14 mouse cellular contexts compared by ENCODE assay signal in genomic region chr13:36728509-36728908, GRCm38 (mm10). TPM values are rescaled to one million over a fixed set of nuclear protein-coding genes. Genes with fewer than 3 reads are reported as not detected.
A peak's percentile ranks its signal among the peaks of the same experiment; 100 is the strongest.
DNase-seq lines count a peak whose midpoint lies in the region; ATAC-seq lines count a peak whose summit lies in the region.
"Had no signal": no experiment of that assay in that cellular context is flagged by ENCODE, and none has a peak within 500 bp of the region (broad histone marks: within the 10 kb centered on the region; RNA-seq: fewer than 3 reads in every experiment).

No protein-coding gene starts in this region.

- peaks cover 86% of the 10 kb centered on the region for H3K27me3 ChIP-seq in neural tube, embryonic 11.5 days (ENCODE audit: control insufficient read depth, insufficient read depth, low read length)
- H3K27me3 ChIP-seq in hindbrain, embryonic 12.5 days, result peaks cover 79% of the 10 kb centered on the region
- peaks cover 100% of the 10 kb centered on the region for H3K27me3 ChIP-seq in midbrain, embryonic 10.5 days (ENCODE audit: low read depth, poor library complexity, severe bottlenecking)
- H3K27me3 ChIP-seq in neural tube, embryonic 15.5 days (replicated peaks), result peaks cover 47% of the 10 kb centered on the region

- peak; percentile 28 for DNase-seq in neural tube, embryonic 11.5 days (ENCODE audit: low spot score)
- no peak for DNase-seq in neural tube, embryonic 10.5 days (ENCODE audit: extremely low spot score, low spot score)
- no peak for DNase-seq in midbrain, embryonic 10.5 days (ENCODE audit: low spot score)
- DNase-seq in Muller cell, postnatal 12 days (ENCODE audit: inconsistent ontology term), result no peak
- no peak for DNase-seq in thymus, postnatal 14 days
- DNase-seq: gastrocnemius, postnatal 10 days had no signal

- no peaks in the 10 kb centered on the region for H3K36me3 ChIP-seq in neural tube, embryonic 11.5 days (ENCODE audit: control insufficient read depth, insufficient read depth, low read length)
- no peaks in the 10 kb centered on the region for H3K36me3 ChIP-seq in hindbrain, embryonic 12.5 days
- no peaks in the 10 kb centered on the region for H3K36me3 ChIP-seq in midbrain, embryonic 10.5 days
- H3K36me3 ChIP-seq in neural tube, embryonic 15.5 days, result no peaks in the 10 kb centered on the region
- H3K36me3 ChIP-seq: limb, embryonic 15.5 days had no signal

- H3K9ac ChIP-seq in neural tube, embryonic 11.5 days (ENCODE audit: low read length), result peak overlapping the region; percentile 11; the same call in 1 of the 2 replicates
- H3K9ac ChIP-seq in hindbrain, embryonic 12.5 days, result peak overlapping the region; percentile 77
- H3K9ac ChIP-seq in neural tube, embryonic 15.5 days (replicated peaks), result no peak overlapping the region
- H3K9ac ChIP-seq: limb, embryonic 15.5 days had no signal

- H3K4me1 ChIP-seq in neural tube, embryonic 11.5 days (ENCODE audit: control insufficient read depth, insufficient read depth, low read length), result peaks cover 18% of the 10 kb centered on the region
- peaks cover 33% of the 10 kb centered on the region for H3K4me1 ChIP-seq in hindbrain, embryonic 12.5 days
- peaks cover 53% of the 10 kb centered on the region for H3K4me1 ChIP-seq in midbrain, embryonic 10.5 days
- peaks cover 41% of the 10 kb centered on the region for H3K4me1 ChIP-seq in neural tube, embryonic 15.5 days

- WGBS in neural tube, embryonic 11.5 days, result 5% methylated on average over 5 of the region's 5 CpGs
- 6% methylated on average over 5 of the region's 5 CpGs for WGBS in hindbrain, embryonic 12.5 days
- WGBS in midbrain, embryonic 10.5 days, result 7% methylated on average over 5 of the region's 5 CpGs
- 6% methylated on average over 5 of the region's 5 CpGs for WGBS in neural tube, embryonic 15.5 days

- H3K4me2 ChIP-seq in neural tube, embryonic 11.5 days (ENCODE audit: low read depth), result peak overlapping the region; percentile 36
- H3K4me2 ChIP-seq in hindbrain, embryonic 12.5 days (replicated peaks), result peak overlapping the region; percentile 60
- H3K4me2 ChIP-seq in neural tube, embryonic 15.5 days, result peak overlapping the region; percentile 71
- H3K4me2 ChIP-seq: limb, embryonic 15.5 days had no signal

- no peak overlapping the region for H3K27ac ChIP-seq in neural tube, embryonic 11.5 days (ENCODE audit: low read depth, low read length)
- H3K27ac ChIP-seq in hindbrain, embryonic 12.5 days, result peak overlapping the region; percentile 95
- peak overlapping the region; percentile 85 for H3K27ac ChIP-seq in midbrain, embryonic 10.5 days (replicated peaks)
- H3K27ac ChIP-seq in neural tube, embryonic 15.5 days (replicated peaks), result peak overlapping the region; percentile 94; the same call in 1 of the 2 replicates
- H3K27ac ChIP-seq: kidney, postnatal 0 days; limb, embryonic 15.5 days had no signal

- no peak for ATAC-seq in neural tube, embryonic 11.5 days (ENCODE audit: insufficient read depth, low FRiP score, low TSS enrichment)
- ATAC-seq in hindbrain, embryonic 12.5 days (ENCODE audit: low FRiP score), result no peak
- ATAC-seq in neural tube, embryonic 15.5 days (ENCODE audit: low FRiP score), result no peak
- no peak for ATAC-seq in megakaryocyte-erythroid progenitor cell, adult 5-6 weeks (replicated peaks; ENCODE audit: low FRiP score, low TSS enrichment, poor library complexity, severe bottlenecking)
- ATAC-seq: CD4-positive, CD25-positive, alpha-beta regulatory T cell, adult 4 months had no signal

- peak overlapping the region; percentile 34 for H3K4me3 ChIP-seq in neural tube, embryonic 11.5 days (ENCODE audit: low read depth, low read length)
- H3K4me3 ChIP-seq in hindbrain, embryonic 12.5 days, result peak overlapping the region; percentile 44
- H3K4me3 ChIP-seq in midbrain, embryonic 10.5 days, result peak overlapping the region; percentile 52
- H3K4me3 ChIP-seq in neural tube, embryonic 15.5 days (replicated peaks), result peak overlapping the region; percentile 46
- H3K4me3 ChIP-seq: limb, embryonic 15.5 days had no signal

- H3K9me3 ChIP-seq in neural tube, embryonic 11.5 days (ENCODE audit: control insufficient read depth, low read length), result no peaks in the 10 kb centered on the region
- no peaks in the 10 kb centered on the region for H3K9me3 ChIP-seq in hindbrain, embryonic 12.5 days (replicated peaks)
- no peaks in the 10 kb centered on the region for H3K9me3 ChIP-seq in midbrain, embryonic 10.5 days (replicated peaks)
- H3K9me3 ChIP-seq in neural tube, embryonic 15.5 days (replicated peaks), result no peaks in the 10 kb centered on the region
- H3K9me3 ChIP-seq: limb, embryonic 15.5 days had no signal

RNA-seq across cellular contexts. Expression of gene Nrn1, which starts 6.4 kb away (rescaled TPM):
- polyA plus RNA-seq in neural tube, embryonic 11.5 days (2014; fragmentation: Nextera tagmentation; extraction: Ambion mirVana), result 27.3 and 27.5 TPM in 2 replicates
- polyA plus RNA-seq in hindbrain, embryonic 12.5 days (2016; fragmentation: Nextera tagmentation; extraction: Ambion mirVana), result 43.8 and 47.0 TPM in 2 replicates
- 13.7 and 23.4 TPM in 2 replicates for polyA plus RNA-seq in midbrain, embryonic 10.5 days (2016; fragmentation: Nextera tagmentation; extraction: Ambion mirVana)
- polyA plus RNA-seq in neural tube, embryonic 15.5 days (2015; fragmentation: Nextera tagmentation; extraction: Ambion mirVana), result 59.0 and 71.6 TPM in 2 replicates
- not detected in 2 replicates for total RNA-seq in megakaryocyte-erythroid progenitor cell, adult 5-6 weeks (2014; fragmentation: Nextera tagmentation)
- not detected in 2 replicates for total RNA-seq in megakaryocyte-erythroid progenitor cell, adult 5-6 weeks (2017)
- total RNA-seq: common myeloid progenitor, adult 5-6 weeks; hematopoietic stem cell, adult 5-6 weeks had no signal
